Mouse (Mus musculus) CD4-positive helper T cell, adult 2 months (primary cell): ENCODE results near the gene Celsr1.
A peak's percentile ranks its signal among the peaks of the same experiment; 100 is the strongest.

Experiments used
- DNase-seq: peaks from one replicate; pipeline ENCODE4 v3.0.0-alpha.2; 2012; ENCODE audit warnings: low read depth, missing footprints, low spot score

Gene Celsr1

GRCm38 (mm10) chr15:85996031-85996765 is 37.4 kb downstream of the Celsr1 start:
- no peak for DNase-seq

- no peak for DNase-seq
Measured at GRCm38 (mm10) chr15:85994906-85995608, 38.5 kb downstream of the Celsr1 start.

GRCm38 (mm10) chr15:85993931-85994583 is 39.5 kb downstream of the Celsr1 start:
- no peak for DNase-seq

- DNase-seq, result no peak
Measured at GRCm38 (mm10) chr15:85993386-85993785, 40.2 kb downstream of the Celsr1 start.

GRCm38 (mm10) chr15:85992125-85992495 is 41.5 kb downstream of the Celsr1 start:
- DNase-seq, result no peak

GRCm38 (mm10) chr15:85991453-85992124 is 42.0 kb downstream of the Celsr1 start:
- DNase-seq, result no peak

GRCm38 (mm10) chr15:85990696-85991443 is 42.7 kb downstream of the Celsr1 start:
- no peak for DNase-seq

GRCm38 (mm10) chr15:85987896-85988295 is 45.7 kb downstream of the Celsr1 start:
- DNase-seq, result no peak

GRCm38 (mm10) chr15:85986170-85986569 is 47.4 kb downstream of the Celsr1 start:
- DNase-seq, result no peak

GRCm38 (mm10) chr15:85985601-85986000 is 48.0 kb downstream of the Celsr1 start:
- no peak for DNase-seq

GRCm38 (mm10) chr15:85983131-85983530 is 50.4 kb downstream of the Celsr1 start:
- DNase-seq, result peak; percentile 66

GRCm38 (mm10) chr15:85982416-85982775 is 51.2 kb downstream of the Celsr1 start:
- DNase-seq, result no peak

GRCm38 (mm10) chr15:85981768-85982415 is 51.7 kb downstream of the Celsr1 start:
- peak; percentile 92 for DNase-seq

- peak; percentile 64 for DNase-seq
Measured at GRCm38 (mm10) chr15:85977086-85977485, 56.5 kb downstream of the Celsr1 start.

GRCm38 (mm10) chr15:85975746-85976145 is 57.8 kb downstream of the Celsr1 start:
- no peak for DNase-seq

GRCm38 (mm10) chr15:85971596-85971995 is 62.0 kb downstream of the Celsr1 start:
- no peak for DNase-seq

GRCm38 (mm10) chr15:85970441-85970840 is 63.1 kb downstream of the Celsr1 start:
- DNase-seq, result no peak

GRCm38 (mm10) chr15:85969707-85970153 is 63.8 kb downstream of the Celsr1 start:
- no peak for DNase-seq

- no peak for DNase-seq
Measured at GRCm38 (mm10) chr15:85969291-85969690, 64.3 kb downstream of the Celsr1 start.

GRCm38 (mm10) chr15:85966032-85966431 is 67.5 kb downstream of the Celsr1 start:
- no peak for DNase-seq
